Mouse (Mus musculus): ENCODE measurements at regions not wholly inside any gene's neighbourhood (a gene's known extent, or its start where the extent isn't known, plus 50 kb on each side); places are given as distances from the start of the nearest gene placed in this dataset. TPM values are rescaled to one million over a fixed set of nuclear protein-coding genes. Genes with fewer than 3 reads are reported as not detected.

DNA sequence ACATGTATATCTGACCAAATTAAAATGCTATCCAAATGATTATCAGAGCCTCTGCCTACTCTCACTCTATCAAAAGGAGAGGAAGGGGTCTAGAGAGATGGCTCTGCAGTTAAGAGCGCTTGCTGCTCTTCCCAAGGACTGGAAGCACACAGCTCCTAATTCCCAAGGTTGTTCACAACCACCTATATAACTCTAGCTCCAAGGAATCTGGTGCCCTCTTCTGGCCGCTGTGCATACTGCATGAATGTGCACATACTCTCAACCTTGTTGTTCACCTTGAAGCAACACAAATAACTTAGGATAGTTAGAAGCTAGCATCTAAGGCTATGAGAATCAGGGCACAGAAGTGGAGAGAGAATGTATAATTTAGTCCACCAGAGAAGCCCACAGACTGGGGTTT is 86.6 kb upstream of the Paip1 start:
- ATAC-seq (ENCODE audit: low FRiP score), result no peak
- H3K36me3 ChIP-seq, result peaks cover 9% of the 10 kb centered on the region; the same call in 1 of the 2 replicates
- H3K27ac ChIP-seq, result no peak overlapping the region
- 31% methylated on average over 2 of the region's 2 CpGs for WGBS
- H3K4me3 ChIP-seq, result no peak overlapping the region
- no peaks in the 10 kb centered on the region for H3K4me1 ChIP-seq
- no peaks in the 10 kb centered on the region for H3K9me3 ChIP-seq (replicated peaks)
- no peaks in the 10 kb centered on the region for H3K27me3 ChIP-seq
- H3K9ac ChIP-seq, result no peak overlapping the region
- no peak overlapping the region for H3K4me2 ChIP-seq (replicated peaks)

DNA sequence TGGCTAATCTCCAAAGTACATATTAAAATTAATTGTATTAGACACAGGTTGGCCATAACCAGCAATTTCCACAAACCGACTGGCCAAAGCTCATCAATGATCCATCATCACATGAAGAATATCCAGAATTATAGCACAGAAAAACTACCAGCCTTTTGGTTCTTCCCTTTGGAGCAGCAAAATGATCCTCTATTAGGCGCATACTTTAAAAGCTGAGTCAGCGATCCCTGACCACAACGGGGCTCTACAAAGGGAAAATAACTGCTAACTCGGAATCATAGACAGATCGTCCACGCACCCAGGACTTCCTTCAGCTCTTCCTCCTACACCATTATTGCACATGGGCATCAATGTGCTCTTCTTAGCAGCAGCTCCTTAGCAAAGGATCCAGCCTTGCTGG is 85.6 kb upstream of the Paip1 start:
- WGBS, result 93% methylated on average over 7 of the region's 7 CpGs
- no peaks in the 10 kb centered on the region for H3K27me3 ChIP-seq

DNA sequence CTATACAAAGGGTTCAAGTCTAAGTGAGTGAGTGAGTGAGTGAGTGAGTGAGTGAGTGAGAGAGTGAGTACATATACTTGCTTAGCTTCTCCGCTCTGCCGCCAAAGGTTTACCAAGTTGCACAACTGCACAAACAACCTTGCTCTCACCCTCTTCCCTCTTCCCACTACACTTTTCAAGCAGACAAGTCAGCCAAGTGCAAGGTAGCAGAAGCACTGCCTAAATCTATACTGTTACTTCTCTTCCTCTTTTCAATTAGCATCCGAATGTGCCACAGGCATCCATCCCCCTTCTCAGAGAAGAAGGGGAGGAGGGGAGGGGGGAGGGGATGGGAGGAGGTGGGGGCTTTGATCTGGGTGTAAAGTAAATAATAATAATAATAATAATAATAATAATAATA is 80.4 kb upstream of the Paip1 start:
- no peak overlapping the region for H3K4me2 ChIP-seq (replicated peaks)
- no peaks in the 10 kb centered on the region for H3K27me3 ChIP-seq
- peaks cover 5% of the 10 kb centered on the region for H3K4me1 ChIP-seq
- H3K9me3 ChIP-seq (replicated peaks), result no peaks in the 10 kb centered on the region
- H3K9ac ChIP-seq, result no peak overlapping the region
- WGBS, result 100% methylated on average over 3 of the region's 3 CpGs
- no peak overlapping the region for H3K27ac ChIP-seq
- no peak overlapping the region for H3K4me3 ChIP-seq
- H3K36me3 ChIP-seq, result peaks cover 6% of the 10 kb centered on the region
- no peak for ATAC-seq (ENCODE audit: low FRiP score)

More for the DNA sequence above, 85.6 kb upstream of the Paip1 start:
- peaks cover 6% of the 10 kb centered on the region; the same call in 1 of the 2 replicates for H3K36me3 ChIP-seq
- no peak overlapping the region for H3K4me2 ChIP-seq (replicated peaks)
- H3K9me3 ChIP-seq (replicated peaks), result no peaks in the 10 kb centered on the region
- no peaks in the 10 kb centered on the region for H3K4me1 ChIP-seq
- H3K4me3 ChIP-seq, result no peak overlapping the region
- H3K27ac ChIP-seq, result no peak overlapping the region
- no peak overlapping the region for H3K9ac ChIP-seq
- ATAC-seq (ENCODE audit: low FRiP score), result no peak

DNA sequence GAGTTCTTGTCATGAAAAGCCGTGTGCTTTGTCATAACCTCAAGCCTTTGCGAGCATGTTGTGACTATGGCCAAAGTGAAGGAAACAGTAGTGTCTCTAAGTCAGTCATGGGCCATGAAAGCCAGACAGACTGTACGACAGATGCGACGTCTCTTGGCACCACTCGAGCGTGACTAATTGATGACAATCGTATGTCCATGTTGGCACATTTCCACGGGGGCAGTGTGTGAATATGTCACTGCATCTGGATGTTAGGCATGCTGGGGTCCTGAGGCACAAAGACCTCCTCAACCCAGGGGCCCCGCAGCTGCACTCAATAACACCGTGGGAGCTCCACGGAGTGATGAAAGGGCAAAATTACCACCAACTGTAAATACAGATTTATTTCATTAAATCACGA is 77.1 kb upstream of the Paip1 start:
- H3K27me3 ChIP-seq, result no peaks in the 10 kb centered on the region
- WGBS, result 36% methylated on average over 13 of the region's 13 CpGs
- no peak overlapping the region for H3K4me2 ChIP-seq (replicated peaks)
- peak; percentile 82 for ATAC-seq (ENCODE audit: low FRiP score)
- H3K9ac ChIP-seq, result no peak overlapping the region
- peaks cover 5% of the 10 kb centered on the region for H3K4me1 ChIP-seq
- H3K9me3 ChIP-seq (replicated peaks), result no peaks in the 10 kb centered on the region
- no peak overlapping the region for H3K4me3 ChIP-seq
- peaks cover 35% of the 10 kb centered on the region for H3K36me3 ChIP-seq
- H3K27ac ChIP-seq, result no peak overlapping the region

DNA sequence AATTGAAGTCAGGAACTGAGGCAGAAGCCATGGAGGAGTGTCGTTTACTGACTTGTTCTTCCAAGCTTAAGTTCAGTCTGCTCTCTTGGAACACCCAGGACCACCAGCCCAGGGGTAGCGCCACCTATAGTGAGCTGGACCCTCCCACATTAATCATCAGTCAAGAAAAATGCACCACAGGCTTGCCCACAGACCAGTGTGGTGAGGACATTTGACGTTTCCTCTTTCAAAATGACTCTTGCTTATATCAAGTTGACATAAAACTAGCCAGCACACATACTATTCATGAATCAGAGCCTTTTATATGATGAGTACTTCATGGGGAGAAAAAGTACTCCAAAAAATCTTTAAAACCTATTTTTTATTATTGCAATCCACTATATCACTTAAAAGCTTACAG is 69.7 kb upstream of the Paip1 start:
- H3K27ac ChIP-seq, result no peak overlapping the region
- WGBS, result 77% methylated on average over 3 of the region's 3 CpGs

DNA sequence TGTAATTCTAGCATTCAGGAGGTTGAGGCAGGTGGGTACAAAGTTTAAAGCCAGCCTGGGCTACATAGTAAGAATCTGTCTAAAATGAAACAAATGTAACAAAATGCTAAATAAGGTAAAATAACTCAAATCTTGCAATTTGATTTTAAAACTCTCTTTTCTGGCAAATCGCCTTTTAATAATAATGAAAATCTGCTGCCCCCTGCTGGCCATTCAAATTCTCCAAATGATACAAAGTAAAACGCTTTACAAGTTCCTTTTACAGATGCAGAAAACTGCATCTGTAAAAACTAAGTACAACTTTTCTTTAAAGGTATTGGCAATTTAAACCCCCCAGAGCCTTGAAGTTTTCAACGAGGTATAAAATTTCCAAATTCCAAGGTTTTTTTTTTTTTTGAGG is 65.0 kb upstream of the Paip1 start:
- H3K36me3 ChIP-seq, result peaks cover 12% of the 10 kb centered on the region
- H3K4me1 ChIP-seq, result no peaks in the 10 kb centered on the region
- no peaks in the 10 kb centered on the region for H3K27me3 ChIP-seq
- no peak overlapping the region for H3K4me3 ChIP-seq
- H3K27ac ChIP-seq, result no peak overlapping the region
- H3K9me3 ChIP-seq (replicated peaks), result no peaks in the 10 kb centered on the region
- no peak for ATAC-seq (ENCODE audit: low FRiP score)
- H3K4me2 ChIP-seq (replicated peaks), result no peak overlapping the region
- H3K9ac ChIP-seq, result no peak overlapping the region
- 67% methylated on average over 3 of the region's 3 CpGs for WGBS

More for the DNA sequence above, 69.7 kb upstream of the Paip1 start:
- no peaks in the 10 kb centered on the region for H3K9me3 ChIP-seq (replicated peaks)
- peaks cover 35% of the 10 kb centered on the region for H3K36me3 ChIP-seq
- H3K9ac ChIP-seq, result no peak overlapping the region
- no peaks in the 10 kb centered on the region for H3K27me3 ChIP-seq
- no peaks in the 10 kb centered on the region for H3K4me1 ChIP-seq
- H3K4me3 ChIP-seq, result no peak overlapping the region
- ATAC-seq (ENCODE audit: low FRiP score), result no peak
- no peak overlapping the region for H3K4me2 ChIP-seq (replicated peaks)

DNA sequence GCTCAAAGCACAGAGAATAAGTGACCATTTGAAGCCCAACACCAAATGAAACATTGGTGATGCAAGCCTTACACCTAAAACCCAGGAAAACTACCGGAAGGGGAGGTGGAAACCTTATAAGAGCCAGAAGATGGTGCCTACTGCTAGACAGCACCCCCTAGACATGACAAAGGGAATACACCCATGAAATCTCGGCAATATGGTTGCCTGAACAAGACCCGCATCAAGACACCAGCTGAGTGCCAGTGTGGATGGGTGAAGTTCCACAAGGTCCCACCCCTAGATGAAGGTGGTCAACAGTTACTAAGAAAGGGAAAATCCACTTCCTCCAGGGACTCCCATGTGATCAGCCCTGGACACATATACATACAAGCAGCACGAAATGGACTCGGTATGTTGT is 64.2 kb upstream of the Paip1 start:
- Histone ChIP-seq H3K36me3 (peaks cover 16% of the 10 kb centered on the region), H3K27me3 (no peaks in the 10 kb centered on the region), H3K4me2 (replicated peaks) (no peak overlapping the region), H3K9ac (no peak overlapping the region), H3K27ac (no peak overlapping the region), H3K4me3 (no peak overlapping the region), H3K9me3 (replicated peaks) (no peaks in the 10 kb centered on the region), H3K4me1 (no peaks in the 10 kb centered on the region)
- WGBS, result 89% methylated on average over 5 of the region's 5 CpGs
- ATAC-seq (ENCODE audit: low FRiP score), result no peak

DNA sequence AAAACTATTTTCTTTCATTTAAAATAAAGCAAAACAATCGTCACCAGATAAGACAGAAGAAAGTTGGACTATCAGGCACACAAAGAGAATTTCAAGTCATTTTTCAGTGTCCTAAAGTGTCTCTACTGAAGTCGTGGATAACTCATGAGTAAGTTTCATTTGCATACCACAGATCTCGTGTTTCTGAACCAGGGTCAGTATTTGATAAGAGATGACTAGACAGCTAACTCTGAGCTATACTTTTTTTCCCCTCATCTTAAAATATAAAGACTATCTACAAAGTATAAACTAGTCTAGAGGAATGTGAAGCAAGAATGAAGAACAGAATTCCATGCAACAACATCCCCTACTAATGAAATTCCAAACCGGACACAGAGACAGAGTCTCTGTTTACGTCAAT is 60.9 kb upstream of the Paip1 start:
- H3K36me3 ChIP-seq, result peaks cover 30% of the 10 kb centered on the region
- no peak for ATAC-seq (ENCODE audit: low FRiP score)
- no peak overlapping the region for H3K4me3 ChIP-seq

DNA sequence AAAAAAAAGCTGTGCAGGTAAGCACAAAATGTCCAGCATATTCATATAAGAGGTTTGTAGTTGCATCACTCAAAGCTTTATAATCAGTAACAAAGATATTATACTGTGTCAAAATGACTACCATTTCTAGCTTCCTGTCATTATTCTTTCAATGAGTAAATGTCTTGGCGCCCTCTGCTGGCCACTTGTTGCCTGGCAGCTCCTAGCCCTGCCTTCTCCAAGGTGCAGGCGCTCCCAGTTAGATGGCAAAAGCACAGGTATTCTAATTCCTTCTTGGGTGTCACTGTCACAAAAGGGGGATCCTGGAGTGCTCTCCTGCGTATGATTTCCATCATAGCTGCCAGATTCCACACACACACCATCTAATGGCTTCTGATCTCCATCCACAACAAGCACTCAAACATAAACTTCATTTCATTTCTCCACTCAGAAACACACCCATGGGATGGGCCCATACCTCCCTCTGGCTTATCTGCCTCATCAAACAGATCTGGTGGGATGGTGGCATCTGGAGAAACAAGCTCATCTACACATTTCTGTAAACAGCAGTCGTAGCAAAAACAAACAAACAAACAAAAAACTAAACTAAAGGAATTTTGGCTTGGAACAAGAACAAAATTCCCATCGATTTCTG is 49.9 kb upstream of the Paip1 start:
- Histone ChIP-seq H3K27ac (no peak overlapping the region), H3K9me3 (replicated peaks) (no peaks in the 10 kb centered on the region), H3K4me2 (replicated peaks) (no peak overlapping the region), H3K4me1 (no peaks in the 10 kb centered on the region), H3K27me3 (no peaks in the 10 kb centered on the region), H3K36me3 (peaks cover 31% of the 10 kb centered on the region), H3K9ac (no peak overlapping the region), H3K4me3 (no peak overlapping the region)
- 53% methylated on average over 5 of the region's 5 CpGs for WGBS
- no peak for ATAC-seq (ENCODE audit: low FRiP score)

More for the DNA sequence above, 60.9 kb upstream of the Paip1 start:
- H3K9me3 ChIP-seq (replicated peaks), result no peaks in the 10 kb centered on the region
- H3K4me2 ChIP-seq (replicated peaks), result no peak overlapping the region
- no peaks in the 10 kb centered on the region for H3K27me3 ChIP-seq
- 90% methylated on average over 5 of the region's 5 CpGs for WGBS
- no peak overlapping the region for H3K9ac ChIP-seq
- no peak overlapping the region for H3K27ac ChIP-seq
- H3K4me1 ChIP-seq, result no peaks in the 10 kb centered on the region

Small RNAs in the stretch of these regions (microRNA-seq; reads per million reads assigned to microRNA genes)
- gene Gm44488, result not detected

Data from hindbrain, embryonic 12.5 days (tissue).